ENCODE assay signal across 8 mouse cellular contexts in the genomic region with DNA sequence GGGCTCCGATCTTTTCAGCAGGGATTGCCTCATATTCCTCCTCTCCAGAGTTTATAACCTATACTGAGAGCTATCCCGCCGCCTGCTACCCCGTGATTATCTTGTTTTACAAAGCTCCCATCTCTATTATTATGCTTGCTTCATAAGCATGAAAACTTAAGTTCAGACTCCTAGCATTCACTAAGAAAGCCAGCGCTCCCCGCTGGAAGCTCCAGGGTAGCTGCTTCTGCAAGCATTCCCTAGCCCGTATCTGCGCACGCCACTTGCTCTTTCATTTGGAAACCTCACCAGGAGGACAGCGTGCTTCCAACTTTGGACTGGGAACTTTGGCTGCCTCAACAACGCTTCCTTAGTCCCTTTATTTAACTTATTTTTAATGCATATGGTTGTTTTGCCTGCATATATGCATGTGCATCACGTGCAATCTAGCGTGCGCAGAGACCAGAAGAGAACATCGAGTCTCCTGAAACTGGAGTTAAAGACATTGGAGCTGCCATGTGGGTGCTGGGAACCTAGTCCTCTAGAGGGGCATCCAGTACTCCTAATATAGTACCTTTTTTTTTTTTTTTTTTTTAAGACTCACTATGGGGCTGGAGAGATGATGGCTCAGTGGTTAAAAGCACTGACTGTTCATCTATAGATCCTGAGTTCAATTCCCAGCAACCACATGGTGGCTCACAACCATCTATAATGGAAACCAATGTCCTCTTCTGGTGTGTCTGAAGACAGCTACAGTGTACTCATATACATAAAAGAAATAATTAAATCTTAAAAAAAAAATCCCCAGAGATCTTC. TPM values are rescaled to one million over a fixed set of nuclear protein-coding genes. Genes with fewer than 3 reads are reported as not detected.
DNase-seq lines count a peak whose midpoint lies in the region; ATAC-seq and TF ChIP-seq lines count a peak whose summit lies in the region.

No protein-coding gene starts in this region.

- 4% methylated on average over 15 of the region's 15 CpGs for WGBS in embryonic facial prominence, embryonic 11.5 days
- 2% methylated on average over 15 of the region's 15 CpGs for WGBS in limb, embryonic 15.5 days
- WGBS in midbrain, embryonic 13.5 days = 3% methylated on average over 15 of the region's 15 CpGs
- WGBS in stomach, postnatal 0 days = 2% methylated on average over 15 of the region's 15 CpGs

- no peak overlapping the region for H3K27ac ChIP-seq in embryonic facial prominence, embryonic 11.5 days (replicated peaks; ENCODE audit: low read depth, low read length)
- peak overlapping the region; percentile 85 for H3K27ac ChIP-seq in limb, embryonic 15.5 days
- no peak overlapping the region; the same call in 1 of the 2 replicates for H3K27ac ChIP-seq in midbrain, embryonic 13.5 days
- peak overlapping the region; percentile 89 for H3K27ac ChIP-seq in stomach, postnatal 0 days (replicated peaks)

- peak; percentile 13 to 25 for DNase-seq in thymus, adult 18-20 months
- DNase-seq in thymus, postnatal 0 days (ENCODE audit: low spot score) = no peak
- peak; percentile 77 for DNase-seq in embryonic facial prominence, embryonic 11.5 days (ENCODE audit: low spot score)
- peak; percentile 48 to 64 for DNase-seq in heart, adult 9 months (ENCODE audit: low spot score in 2 of 2)
- DNase-seq in kidney, adult 18-20 months = peak; percentile 72
- DNase-seq in stomach, postnatal 0 days (ENCODE audit: low spot score) = peak; percentile 57

- H3K4me1 ChIP-seq in embryonic facial prominence, embryonic 11.5 days (ENCODE audit: control insufficient read depth, insufficient read depth, low read length) = no peaks in the 10 kb centered on the region
- H3K4me1 ChIP-seq in limb, embryonic 15.5 days = peaks cover 19% of the 10 kb centered on the region
- peaks cover 16% of the 10 kb centered on the region for H3K4me1 ChIP-seq in midbrain, embryonic 13.5 days (replicated peaks)
- 0 out of 2 replicates have a peak, but pooled peaks cover 5% of the 10 kb centered on the region for H3K4me1 ChIP-seq in stomach, postnatal 0 days (replicated peaks; ENCODE audit: control insufficient read depth, insufficient read depth)

- H3K9ac ChIP-seq in embryonic facial prominence, embryonic 11.5 days (replicated peaks; ENCODE audit: low read length) = peak overlapping the region; percentile 52
- 0 out of 2 replicates have a peak overlapping the region, but pooled peaks have one; percentile 33 for H3K9ac ChIP-seq in limb, embryonic 15.5 days
- peak overlapping the region; percentile 37; the same call in 1 of the 2 replicates for H3K9ac ChIP-seq in midbrain, embryonic 13.5 days (replicated peaks)
- H3K9ac ChIP-seq in stomach, postnatal 0 days (ENCODE audit: low read length) = peak overlapping the region; percentile 62

- H3K4me3 ChIP-seq in embryonic facial prominence, embryonic 11.5 days (ENCODE audit: low read depth, low read length) = peak overlapping the region; percentile 45
- H3K4me3 ChIP-seq in limb, embryonic 15.5 days = peak overlapping the region; percentile 56
- H3K4me3 ChIP-seq in midbrain, embryonic 13.5 days (replicated peaks) = peak overlapping the region; percentile 50
- peak overlapping the region; percentile 66 for H3K4me3 ChIP-seq in stomach, postnatal 0 days (ENCODE audit: low read depth, low read length)

- no peak for ATAC-seq in embryonic facial prominence, embryonic 11.5 days (replicated peaks; ENCODE audit: insufficient number of reproducible peaks, low FRiP score, low TSS enrichment, low read depth)
- no peak for ATAC-seq in limb, embryonic 15.5 days (ENCODE audit: insufficient number of reproducible peaks, low FRiP score, low TSS enrichment, low read depth)
- ATAC-seq in midbrain, embryonic 13.5 days = peak; percentile 7
- no peak for ATAC-seq in stomach, postnatal 0 days (ENCODE audit: low FRiP score, low TSS enrichment)

- H3K9me3 ChIP-seq in embryonic facial prominence, embryonic 11.5 days (replicated peaks; ENCODE audit: control insufficient read depth, low read length) = no peaks in the 10 kb centered on the region
- no peaks in the 10 kb centered on the region for H3K9me3 ChIP-seq in limb, embryonic 15.5 days
- no peaks in the 10 kb centered on the region for H3K9me3 ChIP-seq in midbrain, embryonic 13.5 days
- H3K9me3 ChIP-seq in stomach, postnatal 0 days (ENCODE audit: control insufficient read depth, low read length) = no peaks in the 10 kb centered on the region

- peak overlapping the region; percentile 54 for H3K4me2 ChIP-seq in embryonic facial prominence, embryonic 11.5 days (ENCODE audit: low read depth, low read length)
- peak overlapping the region; percentile 57 for H3K4me2 ChIP-seq in limb, embryonic 15.5 days
- peak overlapping the region; percentile 56 for H3K4me2 ChIP-seq in midbrain, embryonic 13.5 days (replicated peaks)
- H3K4me2 ChIP-seq in stomach, postnatal 0 days (replicated peaks; ENCODE audit: low read depth) = peak overlapping the region; percentile 66

- H3K36me3 ChIP-seq in embryonic facial prominence, embryonic 11.5 days (replicated peaks; ENCODE audit: control insufficient read depth, insufficient read depth, low read depth, low read length) = no peaks in the 10 kb centered on the region
- no peaks in the 10 kb centered on the region for H3K36me3 ChIP-seq in limb, embryonic 15.5 days
- no peaks in the 10 kb centered on the region for H3K36me3 ChIP-seq in midbrain, embryonic 13.5 days
- H3K36me3 ChIP-seq in stomach, postnatal 0 days (ENCODE audit: control insufficient read depth, insufficient read depth, low read length) = no peaks in the 10 kb centered on the region

- no peak for TF ChIP-seq EP300 in stomach, postnatal 0 days (optimal IDR thresholded peaks at IDR 0.05)

- no peak for TF ChIP-seq CTCF in stomach, postnatal 0 days (IDR thresholded peaks at IDR 0.05; ENCODE audit: low read depth)

- no peaks in the 10 kb centered on the region for H3K27me3 ChIP-seq in embryonic facial prominence, embryonic 11.5 days (ENCODE audit: control insufficient read depth, insufficient read depth, low read length)
- no peaks in the 10 kb centered on the region for H3K27me3 ChIP-seq in limb, embryonic 15.5 days
- peaks cover 6% of the 10 kb centered on the region; the same call in 1 of the 2 replicates for H3K27me3 ChIP-seq in midbrain, embryonic 13.5 days
- H3K27me3 ChIP-seq in stomach, postnatal 0 days (ENCODE audit: control insufficient read depth, insufficient read depth, low read length) = no peaks in the 10 kb centered on the region

RNA-seq across cellular contexts. Expression of a gene that starts 1.7 kb away (rescaled TPM):
- polyA plus RNA-seq in thymus, postnatal 0 days (2015; fragmentation: Nextera tagmentation; extraction: Ambion mirVana) = 2.3 and 2.7 TPM in 2 replicates
- 1.4 and 1.7 TPM in 2 replicates for polyA plus RNA-seq in embryonic facial prominence, embryonic 11.5 days (2014; fragmentation: Nextera tagmentation; extraction: Ambion mirVana)
- 1.1 and 2.2 TPM in 2 replicates for polyA plus RNA-seq in limb, embryonic 15.5 days (2015; fragmentation: Nextera tagmentation; extraction: Ambion mirVana)
- 2.0 and 3.7 TPM in 2 replicates for polyA plus RNA-seq in midbrain, embryonic 13.5 days (2015; fragmentation: Nextera tagmentation; extraction: Ambion mirVana)
- 3.7 and 4.0 TPM in 2 replicates for polyA plus RNA-seq in stomach, postnatal 0 days (2015; fragmentation: Nextera tagmentation; extraction: Ambion mirVana)

RNA-seq across cellular contexts. Expression of a gene that starts 38.4 kb away (rescaled TPM):
- polyA plus RNA-seq in thymus, postnatal 0 days (2015; fragmentation: Nextera tagmentation; extraction: Ambion mirVana) = 158 and 201 TPM in 2 replicates
- 252 and 267 TPM in 2 replicates for polyA plus RNA-seq in embryonic facial prominence, embryonic 11.5 days (2014; fragmentation: Nextera tagmentation; extraction: Ambion mirVana)
- 235 and 256 TPM in 2 replicates for polyA plus RNA-seq in limb, embryonic 15.5 days (2015; fragmentation: Nextera tagmentation; extraction: Ambion mirVana)
- 260 and 273 TPM in 2 replicates for polyA plus RNA-seq in midbrain, embryonic 13.5 days (2015; fragmentation: Nextera tagmentation; extraction: Ambion mirVana)
- 238 and 277 TPM in 2 replicates for polyA plus RNA-seq in stomach, postnatal 0 days (2015; fragmentation: Nextera tagmentation; extraction: Ambion mirVana)

RNA-seq across cellular contexts. Expression of a gene that starts 38.5 kb away (rescaled TPM):
- polyA plus RNA-seq in thymus, postnatal 0 days (2015; fragmentation: Nextera tagmentation; extraction: Ambion mirVana) = 0.18 and 0.37 TPM in 2 replicates
- 1.1 and 1.9 TPM in 2 replicates for polyA plus RNA-seq in embryonic facial prominence, embryonic 11.5 days (2014; fragmentation: Nextera tagmentation; extraction: Ambion mirVana)
- 6.8 and 9.3 TPM in 2 replicates for polyA plus RNA-seq in limb, embryonic 15.5 days (2015; fragmentation: Nextera tagmentation; extraction: Ambion mirVana)
- 0.15 and 0.20 TPM in 2 replicates for polyA plus RNA-seq in midbrain, embryonic 13.5 days (2015; fragmentation: Nextera tagmentation; extraction: Ambion mirVana)
- polyA plus RNA-seq in stomach, postnatal 0 days (2015; fragmentation: Nextera tagmentation; extraction: Ambion mirVana) = 1.5 and 2.7 TPM in 2 replicates

RNA-seq across cellular contexts. Expression of a gene that starts 47.2 kb away (rescaled TPM):
- polyA plus RNA-seq in thymus, postnatal 0 days (2015; fragmentation: Nextera tagmentation; extraction: Ambion mirVana) = 18.0 and 21.4 TPM in 2 replicates
- polyA plus RNA-seq in embryonic facial prominence, embryonic 11.5 days (2014; fragmentation: Nextera tagmentation; extraction: Ambion mirVana) = 6.5 and 7.9 TPM in 2 replicates
- polyA plus RNA-seq in limb, embryonic 15.5 days (2015; fragmentation: Nextera tagmentation; extraction: Ambion mirVana) = 25.9 and 32.2 TPM in 2 replicates
- polyA plus RNA-seq in midbrain, embryonic 13.5 days (2015; fragmentation: Nextera tagmentation; extraction: Ambion mirVana) = 4.8 and 6.0 TPM in 2 replicates
- polyA plus RNA-seq in stomach, postnatal 0 days (2015; fragmentation: Nextera tagmentation; extraction: Ambion mirVana) = 17.9 and 21.0 TPM in 2 replicates

Comparison
In these comparisons a context has a peak if more than half of its experiments do, and no peak if none do; other contexts are left out.
1. H3K27ac ChIP-seq: peak in limb, embryonic 15.5 days (single experiment) and stomach, postnatal 0 days (single experiment); none in embryonic facial prominence, embryonic 11.5 days (single experiment) and midbrain, embryonic 13.5 days (single experiment).
2. Peak in every context shown above with its lines, with median percentiles within 50 percentile points of each other: H3K4me2 ChIP-seq, H3K4me3 ChIP-seq and H3K9ac ChIP-seq.